Mouse (Mus musculus) liver, postnatal 0 days (tissue): Measurements from ENCODE around the gene Cd164l2. TPM values are rescaled to one million over a fixed set of nuclear protein-coding genes. Genes with fewer than 3 reads are reported as not detected.

Experiments
- ATAC-seq: fragments of 200-750 bp; cut with Nextera tagmentation; 2 replicates; pipeline ENCODE4 v1.8.0; 2017; ENCODE audit warnings: mild to moderate bottlenecking, moderate library complexity
- DNase-seq: peaks from one replicate; pipeline ENCODE4 v3.0.0-alpha.2; 2016
- H3K27ac ChIP-seq: fragments of 300-500 bp; sonication (generic); 2 replicates; pipeline ENCODE4 v1.5.1; 2014; ENCODE audit warnings: antibody characterized with exemption, moderate library complexity, mild to moderate bottlenecking, low read depth
- H3K27me3 ChIP-seq: fragments of 300-500 bp; sonication (generic); 2 replicates; pipeline ENCODE4 v1.6.1; 2014; ENCODE audit warnings: low read length, control low read depth, mixed read lengths; ENCODE audit not compliant: insufficient read depth
- H3K36me3 ChIP-seq: fragments of 300-500 bp; sonication (generic); replicated peaks from 2 replicates; pipeline ENCODE4 v1.6.1; 2014; ENCODE audit warnings: mild to moderate bottlenecking, control low read depth, low read length, moderate library complexity, mixed read lengths; ENCODE audit not compliant: insufficient read depth
- H3K4me1 ChIP-seq: fragments of 300-500 bp; sonication (generic); 2 replicates; pipeline ENCODE4 v1.6.1; 2014; ENCODE audit warnings: antibody characterized with exemption, mild to moderate bottlenecking, control low read depth; ENCODE audit not compliant: insufficient read depth
- H3K4me2 ChIP-seq: fragments of 300-500 bp; sonication (generic); 2 replicates; pipeline ENCODE4 v1.6.1; 2014; ENCODE audit warnings: low read depth, mild to moderate bottlenecking, low read length, moderate library complexity, mixed read lengths
- H3K4me3 ChIP-seq: fragments of 300-500 bp; sonication (generic); 2 replicates; pipeline ENCODE4 v1.5.1; 2014; ENCODE audit warnings: low read depth, low read length
- H3K9ac ChIP-seq: fragments of 300-500 bp; sonication (generic); replicated peaks from 2 replicates; pipeline ENCODE4 v1.6.1; 2014; ENCODE audit warnings: mild to moderate bottlenecking, moderate library complexity
- H3K9me3 ChIP-seq: fragments of 300-500 bp; sonication (generic); 2 replicates; pipeline ENCODE4 v1.6.1; 2016; ENCODE audit warnings: mild to moderate bottlenecking, control low read depth, low read length, mixed read lengths
- CTCF ChIP-seq: sonication (generic); IDR thresholded peaks from 2 replicates; pipeline ENCODE4 v1.5.1; 2016; ENCODE audit warnings: antibody characterized with exemption, low read depth
- EP300 ChIP-seq: IDR thresholded peaks from 2 replicates; pipeline ENCODE4 v1.6.1; 2016; ENCODE audit warnings: antibody characterized with exemption, low read depth, mild to moderate bottlenecking
- WGBS: fragments of 180-500 bp; shearing (Covaris S2); extraction: QIAGEN DNeasy Blood & Tissue Kit; methylation state at CpG from one replicate; pipeline ENCODE4 v1.1.7; 2014; ENCODE audit not compliant: insufficient replicate concordance; 5-methylcytosine and 5-hydroxymethylcytosine counted together
- polyA plus RNA-seq: library from polyadenylated mRNA; unstranded; fragments of >200 nt; fragmentation: Nextera tagmentation; extraction: Ambion mirVana; gene quantifications from 2 replicates; pipeline ENCODE4 v1.2.1, GENCODE M21; 2015

The Cd164l2 gene
- polyA plus RNA-seq, 1 experiment from 2014 or later: 0.39 TPM

GRCm38 (mm10) chr4:133172451-133172850 lies 39.5 kb upstream of the Cd164l2 start:
- Histone ChIP-seq H3K9ac (no peak overlapping the region), H3K4me1 (peaks cover 53% of the 10 kb centered on the region), H3K27me3 (no peaks in the 10 kb centered on the region), H3K4me3 (no peak overlapping the region), H3K9me3 (no peaks in the 10 kb centered on the region), H3K4me2 (no peak overlapping the region), H3K27ac (0 out of 2 replicates have a peak overlapping the region, but pooled peaks have one; percentile 8), H3K36me3 (peaks cover 12% of the 10 kb centered on the region)
- 85% methylated on average over 4 of the region's 4 CpGs for WGBS
- ATAC-seq: no peak
- TF ChIP-seq EP300 (no peak), CTCF (no peak)
- DNase-seq: no peak

GRCm38 (mm10) chr4:133174361-133174760 lies 37.6 kb upstream of the Cd164l2 start:
- peak overlapping the region; percentile 29 for H3K4me2 ChIP-seq
- TF ChIP-seq EP300 (peak; percentile 79), CTCF (no peak)
- DNase-seq: no peak
- no peak overlapping the region for H3K9ac ChIP-seq
- H3K4me1 ChIP-seq: peaks cover 63% of the 10 kb centered on the region
- no peaks in the 10 kb centered on the region for H3K27me3 ChIP-seq
- 19% methylated on average over 4 of the region's 4 CpGs for WGBS
- no peak for ATAC-seq
- H3K4me3 ChIP-seq: peak overlapping the region; percentile 11
- peaks cover 28% of the 10 kb centered on the region for H3K36me3 ChIP-seq
- peak overlapping the region; percentile 80 for H3K27ac ChIP-seq
- no peaks in the 10 kb centered on the region for H3K9me3 ChIP-seq

- H3K9ac ChIP-seq: no peak overlapping the region
These were observed 36.7 kb upstream of the Cd164l2 start for GRCm38 (mm10) chr4:133175274-133175673.

GRCm38 (mm10) chr4:133175998-133176760 lies 35.8 kb upstream of the Cd164l2 start:
- Histone ChIP-seq H3K27ac (peak overlapping the region; percentile 80), H3K4me3 (no peak overlapping the region), H3K9me3 (no peaks in the 10 kb centered on the region), H3K36me3 (peaks cover 37% of the 10 kb centered on the region), H3K9ac (no peak overlapping the region), H3K4me1 (peaks cover 46% of the 10 kb centered on the region), H3K4me2 (peak overlapping the region; percentile 33; the same call in 1 of the 2 replicates), H3K27me3 (no peaks in the 10 kb centered on the region)
- ATAC-seq (no peak), DNase-seq (no peak)
- WGBS: 74% methylated on average over 14 of the region's 14 CpGs
- TF ChIP-seq EP300 (no peak), CTCF (no peak)

More at GRCm38 (mm10) chr4:133175274-133175673, 36.7 kb upstream of the Cd164l2 start:
- Histone ChIP-seq H3K4me3 (no peak overlapping the region), H3K36me3 (peaks cover 35% of the 10 kb centered on the region), H3K27ac (peak overlapping the region; percentile 80), H3K27me3 (no peaks in the 10 kb centered on the region), H3K9me3 (no peaks in the 10 kb centered on the region), H3K4me1 (peaks cover 55% of the 10 kb centered on the region), H3K4me2 (peak overlapping the region; percentile 33; the same call in 1 of the 2 replicates)
- 53% methylated on average over 7 of the region's 7 CpGs for WGBS
- no peak for DNase-seq
- no peak for ATAC-seq
- TF ChIP-seq EP300 (no peak), CTCF (no peak)

- WGBS: 83% methylated on average over 18 of the region's 18 CpGs
- ATAC-seq (no peak), DNase-seq (no peak)
- Histone ChIP-seq H3K27ac (peak overlapping the region; percentile 80; the same call in 1 of the 2 replicates), H3K4me2 (no peak overlapping the region), H3K4me1 (peaks cover 41% of the 10 kb centered on the region), H3K9me3 (no peaks in the 10 kb centered on the region), H3K27me3 (no peaks in the 10 kb centered on the region), H3K9ac (no peak overlapping the region), H3K36me3 (peaks cover 44% of the 10 kb centered on the region), H3K4me3 (no peak overlapping the region)
- TF ChIP-seq EP300: no peak
- TF ChIP-seq CTCF: no peak
These were observed 35.0 kb upstream of the Cd164l2 start for GRCm38 (mm10) chr4:133176761-133177403.

- no peaks in the 10 kb centered on the region for H3K27me3 ChIP-seq
- peak overlapping the region; percentile 61; the same call in 1 of the 2 replicates for H3K27ac ChIP-seq
- no peak for TF ChIP-seq CTCF
- H3K4me2 ChIP-seq: peak overlapping the region; percentile 10
- ATAC-seq: peak; percentile 41; the same call in 1 of the 2 replicates
- DNase-seq: no peak
- H3K9ac ChIP-seq: no peak overlapping the region
- peaks cover 35% of the 10 kb centered on the region for H3K4me1 ChIP-seq
- H3K9me3 ChIP-seq: no peaks in the 10 kb centered on the region
- peaks cover 49% of the 10 kb centered on the region for H3K36me3 ChIP-seq
- H3K4me3 ChIP-seq: no peak overlapping the region
- WGBS: 44% methylated on average over 5 of the region's 5 CpGs
These were observed 33.6 kb upstream of the Cd164l2 start for GRCm38 (mm10) chr4:133178305-133178704.
